Mouse (Mus musculus): ENCODE measurements at regions not wholly inside any gene's neighbourhood (a gene's known extent, or its start where the extent isn't known, plus 50 kb on each side); places are given as distances from the start of the nearest gene placed in this dataset.

- no peaks in the 10 kb centered on the region for H3K27me3 ChIP-seq (ENCODE audit: control insufficient read depth, insufficient read depth, low read depth, low read length)
- no peak for ATAC-seq (ENCODE audit: low read depth)
- no peak overlapping the region for H3K4me2 ChIP-seq (ENCODE audit: low read depth, low read length)
- 30% methylated on average over 15 of the region's 15 CpGs for WGBS (ENCODE audit: insufficient replicate concordance)
- H3K36me3 ChIP-seq (ENCODE audit: control insufficient read depth, insufficient read depth), result no peaks in the 10 kb centered on the region
- H3K9ac ChIP-seq (ENCODE audit: low read depth, low read length), result no peak overlapping the region
- no peak overlapping the region for H3K4me3 ChIP-seq (ENCODE audit: low read depth, low read length)
- H3K27ac ChIP-seq (ENCODE audit: low read length), result no peak overlapping the region
- H3K9me3 ChIP-seq (replicated peaks; ENCODE audit: control insufficient read depth, low read length), result no peaks in the 10 kb centered on the region
- no peaks in the 10 kb centered on the region for H3K4me1 ChIP-seq (ENCODE audit: control insufficient read depth, low read depth, low read length)
Observed at GRCm38 (mm10) chr1:184395215-184395614, 337.2 kb downstream of the Hlx start.

- Histone ChIP-seq H3K4me1 (ENCODE audit: control insufficient read depth, low read depth, low read length) (no peaks in the 10 kb centered on the region), H3K27ac (ENCODE audit: low read length) (no peak overlapping the region), H3K4me3 (ENCODE audit: low read depth, low read length) (no peak overlapping the region), H3K9ac (ENCODE audit: low read depth, low read length) (no peak overlapping the region), H3K9me3 (replicated peaks; ENCODE audit: control insufficient read depth, low read length) (no peaks in the 10 kb centered on the region), H3K36me3 (ENCODE audit: control insufficient read depth, insufficient read depth) (no peaks in the 10 kb centered on the region), H3K4me2 (ENCODE audit: low read depth, low read length) (no peak overlapping the region), H3K27me3 (ENCODE audit: control insufficient read depth, insufficient read depth, low read depth, low read length) (no peaks in the 10 kb centered on the region)
- ATAC-seq (ENCODE audit: low read depth), result no peak
- 60% methylated on average over 12 of the region's 12 CpGs for WGBS (ENCODE audit: insufficient replicate concordance)
Observed at GRCm38 (mm10) chr1:184394559-184395194, 337.7 kb downstream of the Hlx start.

- Histone ChIP-seq H3K27me3 (ENCODE audit: control insufficient read depth, insufficient read depth, low read depth, low read length) (no peaks in the 10 kb centered on the region), H3K4me1 (ENCODE audit: control insufficient read depth, low read depth, low read length) (no peaks in the 10 kb centered on the region), H3K9ac (ENCODE audit: low read depth, low read length) (no peak overlapping the region), H3K4me2 (ENCODE audit: low read depth, low read length) (no peak overlapping the region), H3K36me3 (ENCODE audit: control insufficient read depth, insufficient read depth) (no peaks in the 10 kb centered on the region), H3K9me3 (replicated peaks; ENCODE audit: control insufficient read depth, low read length) (no peaks in the 10 kb centered on the region), H3K4me3 (ENCODE audit: low read depth, low read length) (no peak overlapping the region), H3K27ac (ENCODE audit: low read length) (no peak overlapping the region)
- ATAC-seq (ENCODE audit: low read depth), result no peak
- WGBS (ENCODE audit: insufficient replicate concordance), result 60% methylated on average over 7 of the region's 7 CpGs
Observed at GRCm38 (mm10) chr1:184384088-184384823, 348.2 kb downstream of the Hlx start.

GRCm38 (mm10) chr1:184378665-184379064 lies 344.6 kb upstream of the 1700056E22Rik start:
- H3K27me3 ChIP-seq (ENCODE audit: control insufficient read depth, insufficient read depth, low read depth, low read length), result no peaks in the 10 kb centered on the region
- H3K4me3 ChIP-seq (ENCODE audit: low read depth, low read length), result no peak overlapping the region
- no peaks in the 10 kb centered on the region for H3K4me1 ChIP-seq (ENCODE audit: control insufficient read depth, low read depth, low read length)
- H3K4me2 ChIP-seq (ENCODE audit: low read depth, low read length), result no peak overlapping the region
- no peaks in the 10 kb centered on the region for H3K9me3 ChIP-seq (replicated peaks; ENCODE audit: control insufficient read depth, low read length)
- H3K36me3 ChIP-seq (ENCODE audit: control insufficient read depth, insufficient read depth), result no peaks in the 10 kb centered on the region
- WGBS (ENCODE audit: insufficient replicate concordance), result 50% methylated on average over 1 of the region's 1 CpGs
- H3K27ac ChIP-seq (ENCODE audit: low read length), result no peak overlapping the region
- ATAC-seq (ENCODE audit: low read depth), result no peak
- H3K9ac ChIP-seq (ENCODE audit: low read depth, low read length), result no peak overlapping the region

GRCm38 (mm10) chr1:184365026-184365425 lies 330.9 kb upstream of the 1700056E22Rik start:
- Histone ChIP-seq H3K9ac (ENCODE audit: low read depth, low read length) (no peak overlapping the region), H3K27me3 (ENCODE audit: control insufficient read depth, insufficient read depth, low read depth, low read length) (no peaks in the 10 kb centered on the region), H3K4me1 (ENCODE audit: control insufficient read depth, low read depth, low read length) (no peaks in the 10 kb centered on the region), H3K4me2 (ENCODE audit: low read depth, low read length) (no peak overlapping the region), H3K27ac (ENCODE audit: low read length) (no peak overlapping the region), H3K4me3 (ENCODE audit: low read depth, low read length) (no peak overlapping the region), H3K9me3 (replicated peaks; ENCODE audit: control insufficient read depth, low read length) (no peaks in the 10 kb centered on the region), H3K36me3 (ENCODE audit: control insufficient read depth, insufficient read depth) (no peaks in the 10 kb centered on the region)
- ATAC-seq (ENCODE audit: low read depth), result no peak

GRCm38 (mm10) chr1:184358226-184358568 lies 324.1 kb upstream of the 1700056E22Rik start:
- Histone ChIP-seq H3K4me2 (ENCODE audit: low read depth, low read length) (no peak overlapping the region), H3K36me3 (ENCODE audit: control insufficient read depth, insufficient read depth) (no peaks in the 10 kb centered on the region), H3K9ac (ENCODE audit: low read depth, low read length) (no peak overlapping the region), H3K4me1 (ENCODE audit: control insufficient read depth, low read depth, low read length) (no peaks in the 10 kb centered on the region), H3K9me3 (replicated peaks; ENCODE audit: control insufficient read depth, low read length) (no peaks in the 10 kb centered on the region), H3K4me3 (ENCODE audit: low read depth, low read length) (no peak overlapping the region), H3K27me3 (ENCODE audit: control insufficient read depth, insufficient read depth, low read depth, low read length) (no peaks in the 10 kb centered on the region), H3K27ac (ENCODE audit: low read length) (no peak overlapping the region)
- ATAC-seq (ENCODE audit: low read depth), result no peak
- 41% methylated on average over 6 of the region's 6 CpGs for WGBS (ENCODE audit: insufficient replicate concordance)

- Histone ChIP-seq H3K36me3 (ENCODE audit: control insufficient read depth, insufficient read depth) (no peaks in the 10 kb centered on the region), H3K4me2 (ENCODE audit: low read depth, low read length) (no peak overlapping the region), H3K4me1 (ENCODE audit: control insufficient read depth, low read depth, low read length) (no peaks in the 10 kb centered on the region), H3K9me3 (replicated peaks; ENCODE audit: control insufficient read depth, low read length) (no peaks in the 10 kb centered on the region), H3K27me3 (ENCODE audit: control insufficient read depth, insufficient read depth, low read depth, low read length) (no peaks in the 10 kb centered on the region), H3K4me3 (ENCODE audit: low read depth, low read length) (no peak overlapping the region), H3K9ac (ENCODE audit: low read depth, low read length) (no peak overlapping the region), H3K27ac (ENCODE audit: low read length) (no peak overlapping the region)
- WGBS (ENCODE audit: insufficient replicate concordance), result 56% methylated on average over 4 of the region's 4 CpGs
- ATAC-seq (ENCODE audit: low read depth), result no peak
Observed at GRCm38 (mm10) chr1:184357474-184358225, 323.5 kb upstream of the 1700056E22Rik start.

GRCm38 (mm10) chr1:184353832-184354449 lies 319.8 kb upstream of the 1700056E22Rik start:
- Histone ChIP-seq H3K27me3 (ENCODE audit: control insufficient read depth, insufficient read depth, low read depth, low read length) (no peaks in the 10 kb centered on the region), H3K4me2 (ENCODE audit: low read depth, low read length) (no peak overlapping the region), H3K36me3 (ENCODE audit: control insufficient read depth, insufficient read depth) (no peaks in the 10 kb centered on the region), H3K4me1 (ENCODE audit: control insufficient read depth, low read depth, low read length) (no peaks in the 10 kb centered on the region), H3K4me3 (ENCODE audit: low read depth, low read length) (no peak overlapping the region), H3K27ac (ENCODE audit: low read length) (no peak overlapping the region), H3K9me3 (replicated peaks; ENCODE audit: control insufficient read depth, low read length) (no peaks in the 10 kb centered on the region), H3K9ac (ENCODE audit: low read depth, low read length) (no peak overlapping the region)
- ATAC-seq (ENCODE audit: low read depth), result no peak
- 64% methylated on average over 8 of the region's 8 CpGs for WGBS (ENCODE audit: insufficient replicate concordance)

- H3K36me3 ChIP-seq (ENCODE audit: control insufficient read depth, insufficient read depth), result no peaks in the 10 kb centered on the region
- no peak overlapping the region for H3K4me3 ChIP-seq (ENCODE audit: low read depth, low read length)
- ATAC-seq (ENCODE audit: low read depth), result peak; percentile 66
- no peaks in the 10 kb centered on the region for H3K4me1 ChIP-seq (ENCODE audit: control insufficient read depth, low read depth, low read length)
- no peak overlapping the region for H3K27ac ChIP-seq (ENCODE audit: low read length)
- no peaks in the 10 kb centered on the region for H3K27me3 ChIP-seq (ENCODE audit: control insufficient read depth, insufficient read depth, low read depth, low read length)
- H3K9me3 ChIP-seq (replicated peaks; ENCODE audit: control insufficient read depth, low read length), result no peaks in the 10 kb centered on the region
- H3K9ac ChIP-seq (ENCODE audit: low read depth, low read length), result no peak overlapping the region
- H3K4me2 ChIP-seq (ENCODE audit: low read depth, low read length), result no peak overlapping the region
- 21% methylated on average over 5 of the region's 5 CpGs for WGBS (ENCODE audit: insufficient replicate concordance)
Observed at GRCm38 (mm10) chr1:184351760-184352159, 317.7 kb upstream of the 1700056E22Rik start.
